Mouse (Mus musculus) myocyte (in vitro differentiated cells): ENCODE measurements at regions not wholly inside any gene's neighbourhood (a gene's known extent, or its start where the extent isn't known, plus 50 kb on each side); places are given as distances from the start of the nearest gene placed in this dataset.

Source experiments
- MAX ChIP-seq: IDR thresholded peaks from one replicate; pipeline ENCODE4 v1.6.1; 2011; ENCODE audit warnings: low read depth, mild to moderate bottlenecking, control low read depth
- MYOG ChIP-seq, 3 experiments: IDR thresholded peaks; one replicate each; pipeline ENCODE4 v1.6.1; 2011; ENCODE audit warnings: control low read depth in 2 of 3, low read depth in 2 of 3, mild to moderate bottlenecking in 2 of 3; ENCODE audit not compliant: insufficient read length in 2 of 3, control insufficient read depth in 1 of 3, insufficient read depth in 1 of 3
- POLR2A ChIP-seq: IDR thresholded peaks from one replicate; pipeline ENCODE4 v1.6.1; 2011; ENCODE audit warnings: low read depth, mild to moderate bottlenecking, control low read depth, moderate library complexity; ENCODE audit not compliant: insufficient read length
- POLR2AphosphoS2 ChIP-seq: IDR thresholded peaks from one replicate; pipeline ENCODE4 v1.6.1; 2011; ENCODE audit warnings: low read depth, control low read depth; ENCODE audit not compliant: insufficient read length
- SRF ChIP-seq: IDR thresholded peaks from one replicate; pipeline ENCODE4 v1.6.1; 2011; ENCODE audit warnings: low read depth; ENCODE audit not compliant: control insufficient read depth, insufficient read length
- TCF12 ChIP-seq: IDR thresholded peaks from one replicate; pipeline ENCODE4 v1.6.1; 2011; ENCODE audit warnings: mild to moderate bottlenecking, control low read depth; ENCODE audit not compliant: poor library complexity, insufficient read depth, severe bottlenecking
- USF1 ChIP-seq: IDR thresholded peaks from one replicate; pipeline ENCODE4 v1.6.1; 2011; ENCODE audit warnings: low read depth, mild to moderate bottlenecking, control low read depth, moderate library complexity

DNA sequence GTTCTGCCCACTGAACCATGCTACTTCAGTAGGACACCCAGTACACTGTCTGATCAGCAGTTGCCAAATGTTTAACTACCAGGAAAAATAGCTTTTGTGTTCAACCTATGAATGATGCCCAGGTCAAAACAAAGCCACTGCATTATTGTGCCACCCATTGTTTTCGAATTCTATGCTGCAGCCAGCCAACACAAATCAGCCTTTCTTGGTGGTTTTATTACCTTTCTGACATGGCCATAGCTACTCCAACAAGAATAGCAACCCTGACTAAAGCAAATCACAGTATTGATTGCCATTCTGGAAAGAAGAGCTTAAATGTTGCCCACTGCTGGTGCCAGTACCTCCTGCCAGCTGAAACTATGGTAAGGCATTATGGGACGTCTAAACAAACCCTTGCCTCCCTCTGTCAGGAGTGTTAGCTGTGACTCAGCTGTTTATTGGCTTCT, 225.7 kb downstream of the Basp1 start:
- TF ChIP-seq POLR2A, result no peak
- no peak for TF ChIP-seq USF1
- no peak for TF ChIP-seq MAX
- TF ChIP-seq SRF, result no peak
- TF ChIP-seq MYOG (IDR thresholded peaks at IDR 0.05; ENCODE audit: control insufficient read depth in 1 of 3, insufficient read depth in 1 of 3, insufficient read length in 2 of 3, low read depth in 2 of 3), result no peak
- no peak for TF ChIP-seq TCF12
- no peak for TF ChIP-seq POLR2AphosphoS2
